Mouse (Mus musculus) heart, adult 2 months (tissue): ENCODE results near the gene Dido1.

Experiments
- EP300 ChIP-seq: fragments of 200-500 bp; IDR thresholded peaks from 2 replicates; pipeline ENCODE4 v1.6.1; 2011; ENCODE audit warnings: low read depth, low read length, control low read depth; ENCODE audit not compliant: insufficient read depth
- POLR2A ChIP-seq: fragments of 200-500 bp; IDR thresholded peaks from 2 replicates; pipeline ENCODE4 v1.6.1; 2011; ENCODE audit warnings: mild to moderate bottlenecking, low read depth, low read length, control low read depth; ENCODE audit not compliant: insufficient read depth

GRCm38 (mm10) chr2:180683524-180683923, 26.3 kb downstream of the Dido1 start:
- no peak for TF ChIP-seq POLR2A
- no peak for TF ChIP-seq EP300
